Mouse (Mus musculus) liver, embryonic 15.5 days (tissue): Measurements from ENCODE around the gene Muc1. TPM values are rescaled to one million over a fixed set of nuclear protein-coding genes. Genes with fewer than 3 reads are reported as not detected.
A peak's percentile ranks its signal among the peaks of the same experiment; 100 is the strongest.

Experiments used
- ATAC-seq: fragments of 200-750 bp; cut with Nextera tagmentation; 2 replicates; pipeline ENCODE4 v1.8.0; 2017; ENCODE audit warnings: moderate number of reproducible peaks, mild to moderate bottlenecking, moderate library complexity; ENCODE audit not compliant: insufficient read depth
- H3K27ac ChIP-seq: fragments of 300-500 bp; sonication (generic); replicated peaks from 2 replicates; pipeline ENCODE4 v1.5.1; 2015; ENCODE audit warnings: mild to moderate bottlenecking, inconsistent platforms
- H3K27me3 ChIP-seq: fragments of 300-500 bp; sonication (generic); 2 replicates; pipeline ENCODE4 v1.6.1; 2015; ENCODE audit warnings: mild to moderate bottlenecking, inconsistent platforms
- H3K36me3 ChIP-seq: fragments of 300-500 bp; sonication (generic); replicated peaks from 2 replicates; pipeline ENCODE4 v1.6.1; 2015; ENCODE audit warnings: moderate library complexity, mild to moderate bottlenecking, inconsistent platforms
- H3K4me1 ChIP-seq: fragments of 300-500 bp; sonication (generic); replicated peaks from 2 replicates; pipeline ENCODE4 v1.6.1; 2015; ENCODE audit warnings: inconsistent platforms
- H3K4me2 ChIP-seq: fragments of 300-500 bp; sonication (generic); 2 replicates; pipeline ENCODE4 v1.6.1; 2015; ENCODE audit warnings: moderate library complexity, mild to moderate bottlenecking, inconsistent platforms
- H3K4me3 ChIP-seq: fragments of 300-500 bp; sonication (generic); replicated peaks from 2 replicates; pipeline ENCODE4 v1.5.1; 2015; ENCODE audit warnings: mild to moderate bottlenecking, inconsistent platforms
- H3K9ac ChIP-seq: fragments of 300-500 bp; sonication (generic); 2 replicates; pipeline ENCODE4 v1.6.1; 2015; ENCODE audit warnings: moderate library complexity, mild to moderate bottlenecking, inconsistent platforms
- H3K9me3 ChIP-seq: fragments of 300-500 bp; sonication (generic); replicated peaks from 2 replicates; pipeline ENCODE4 v1.6.1; 2016; ENCODE audit warnings: inconsistent platforms
- WGBS: fragments of 180-500 bp; shearing (Covaris S2); methylation state at CpG from one replicate; pipeline ENCODE4 v1.1.7; 2015; ENCODE audit warnings: mixed read lengths; ENCODE audit not compliant: insufficient replicate concordance; 5-methylcytosine and 5-hydroxymethylcytosine counted together
- polyA plus RNA-seq: library from polyadenylated mRNA; unstranded; fragments of >200 nt; fragmentation: Nextera tagmentation; extraction: Ambion mirVana; gene quantifications from 2 replicates; pipeline ENCODE4 v1.2.1, GENCODE M21; 2015

The Muc1 gene
- 0.50 TPM in 1 of 2 replicates, not detected in the other for polyA plus RNA-seq

DNA sequence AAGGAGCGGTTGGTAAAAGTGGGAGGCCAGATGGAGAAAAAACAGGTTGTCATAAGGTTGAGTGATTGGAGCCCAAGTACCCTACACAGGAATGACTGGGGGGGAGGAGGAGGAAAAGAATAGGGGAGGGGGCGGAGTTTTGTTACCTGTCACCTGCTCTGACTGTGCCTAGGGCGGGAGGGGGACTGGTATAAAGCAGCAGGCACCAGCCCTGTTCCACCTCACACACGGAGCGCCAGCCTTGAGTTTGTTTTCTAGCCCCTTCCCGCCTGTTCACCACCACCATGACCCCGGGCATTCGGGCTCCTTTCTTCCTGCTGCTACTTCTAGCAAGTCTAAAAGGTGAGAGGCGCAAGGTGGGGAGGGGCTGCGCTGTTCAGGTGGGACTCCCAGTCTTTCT lies at the start of gene Muc1:
Gene Muc1 (plus strand): TSS at position 222 of the 400 bp plus-strand sequence.
- Histone ChIP-seq H3K9me3 (no peaks in the 10 kb centered on the region), H3K27ac (no peak within 1 kb of the TSS), H3K36me3 (no peaks in the 10 kb centered on the region), H3K4me3 (peak within 1 kb of the TSS; percentile 51), H3K4me2 (peak within 1 kb of the TSS; percentile 73), H3K9ac (no peak within 1 kb of the TSS), H3K27me3 (peaks cover 78% of the 10 kb centered on the region), H3K4me1 (peaks cover 25% of the 10 kb centered on the region)
- 39% methylated on average over 10 of the region's 10 CpGs for WGBS
- ATAC-seq: no peak

DNA sequence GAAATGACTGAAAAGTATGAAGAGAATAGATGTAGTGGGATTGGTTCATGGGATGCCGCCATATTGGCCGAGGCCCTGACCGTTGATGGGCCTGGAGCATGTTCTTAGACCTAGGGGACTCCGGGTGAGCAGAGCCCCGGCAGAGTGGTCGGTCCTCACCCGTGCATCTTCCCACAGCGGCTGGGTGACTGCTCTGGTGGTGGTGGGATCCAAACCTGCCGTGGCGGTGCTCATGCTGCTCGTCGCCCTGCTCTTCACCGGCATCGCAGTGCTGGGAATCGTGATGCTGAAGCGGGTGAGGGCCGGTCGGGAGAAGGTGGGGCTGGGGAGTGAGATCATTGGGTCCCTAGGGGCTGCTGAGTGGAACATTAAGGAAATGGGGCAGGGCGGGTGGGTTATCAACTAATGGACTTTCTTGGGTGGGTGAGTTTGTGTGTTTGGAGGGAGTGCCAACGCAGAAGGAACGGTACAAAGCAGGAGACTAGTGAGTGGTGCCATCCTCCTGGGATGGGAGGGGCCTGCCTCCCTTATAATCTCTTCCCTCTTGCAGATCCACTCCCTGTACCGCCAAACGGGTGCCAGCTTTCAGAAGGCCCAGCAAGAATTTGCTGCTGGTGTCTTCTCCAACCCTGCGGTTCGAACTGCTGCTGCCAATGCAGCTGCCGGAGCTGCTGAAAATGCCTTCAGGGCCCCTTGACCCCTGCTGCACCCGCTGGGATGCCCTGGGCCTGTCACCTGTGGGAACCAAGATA lies 46.9 kb upstream of the Muc1 start:
- no peak for ATAC-seq
- Histone ChIP-seq H3K27me3 (no peaks in the 10 kb centered on the region), H3K27ac (peak overlapping the region; percentile 66; the same call in 1 of the 2 replicates), H3K4me3 (no peak overlapping the region), H3K4me1 (peaks cover 52% of the 10 kb centered on the region), H3K4me2 (peak overlapping the region; percentile 93; the same call in 1 of the 2 replicates), H3K9ac (no peak overlapping the region), H3K9me3 (no peaks in the 10 kb centered on the region), H3K36me3 (peaks cover 41% of the 10 kb centered on the region)
- WGBS: 85% methylated on average over 27 of the region's 27 CpGs

DNA sequence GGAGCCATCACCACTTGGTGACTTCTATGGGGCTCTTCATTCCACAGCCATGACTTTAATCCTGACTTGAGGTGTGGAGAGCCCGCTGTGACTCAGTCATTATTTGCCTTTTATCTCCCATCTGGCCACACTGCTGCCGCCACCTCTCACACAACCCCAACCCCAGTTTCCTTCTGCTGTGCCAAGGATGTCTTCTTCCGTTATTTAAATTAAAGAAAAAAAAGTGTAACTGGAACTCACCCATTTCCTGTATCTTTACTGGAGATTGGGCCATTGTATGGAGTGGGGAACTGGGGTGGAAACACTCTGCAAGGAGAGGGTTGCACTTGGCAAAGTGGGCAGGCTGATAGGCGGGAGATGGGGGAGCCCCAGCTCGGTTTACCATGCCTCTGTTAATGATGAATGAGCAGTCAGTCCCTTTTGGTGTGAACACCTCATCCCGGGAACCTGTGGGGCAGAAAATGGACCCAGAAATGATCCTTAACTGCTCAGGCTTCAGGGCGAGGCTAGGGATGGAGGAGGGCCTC lies 46.3 kb upstream of the Muc1 start:
- Histone ChIP-seq H3K4me1 (peaks cover 52% of the 10 kb centered on the region), H3K36me3 (peaks cover 41% of the 10 kb centered on the region), H3K27me3 (no peaks in the 10 kb centered on the region), H3K9me3 (no peaks in the 10 kb centered on the region), H3K9ac (no peak overlapping the region), H3K4me2 (peak overlapping the region; percentile 93), H3K4me3 (peak overlapping the region; percentile 63), H3K27ac (peak overlapping the region; percentile 66; the same call in 1 of the 2 replicates)
- WGBS: 17% methylated on average over 7 of the region's 7 CpGs
- ATAC-seq: no peak

DNA sequence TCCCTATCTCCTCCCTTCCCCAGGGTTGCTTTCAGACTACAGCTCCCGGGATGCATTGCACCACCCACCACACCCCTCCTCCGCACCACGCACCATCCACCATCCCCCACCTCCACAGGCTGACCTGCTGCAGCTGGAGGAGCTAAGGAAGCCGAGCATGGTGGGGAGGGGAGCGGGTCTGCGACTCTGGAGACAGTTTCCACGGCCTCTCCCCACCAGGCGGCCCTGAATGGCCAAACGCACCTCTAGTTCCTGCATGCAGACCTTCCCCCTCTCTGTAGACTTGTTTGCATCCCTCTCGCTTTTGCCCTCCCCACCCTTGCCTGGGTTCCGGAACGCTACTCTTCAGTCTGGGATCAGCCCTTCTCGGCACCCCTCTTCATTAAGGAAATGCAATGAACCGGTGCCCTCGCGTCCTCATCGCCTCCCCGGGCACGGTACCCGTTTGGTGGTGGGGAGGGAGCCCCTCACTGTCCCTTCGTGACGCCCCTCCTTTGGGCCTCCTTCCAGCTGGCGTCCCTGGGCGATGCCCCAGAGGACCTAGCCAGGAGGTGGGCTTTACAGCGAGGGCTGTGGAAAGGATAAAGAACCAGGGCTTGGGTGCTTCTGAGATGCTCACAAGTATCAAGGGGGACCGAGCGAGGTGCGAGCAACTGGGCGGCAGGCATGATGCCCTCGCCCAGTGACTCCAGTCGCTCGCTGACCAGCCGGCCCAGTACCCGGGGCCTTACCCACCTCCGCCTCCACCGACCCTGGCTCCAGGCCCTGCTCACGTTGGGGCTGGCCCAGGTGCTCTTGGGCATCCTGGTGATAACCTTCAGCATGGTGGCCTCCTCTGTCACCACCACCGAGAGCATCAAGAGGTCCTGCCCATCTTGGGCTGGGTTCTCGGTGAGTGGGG lies 45.5 kb upstream of the Muc1 start, which contains the start of gene Fam189b:
Gene Fam189b (plus strand): TSS at position 86 of the 901 bp plus-strand sequence.
- Histone ChIP-seq H3K9me3 (no peaks in the 10 kb centered on the region), H3K27me3 (0 out of 2 replicates have a peak, but pooled peaks cover 2% of the 10 kb centered on the region), H3K4me2 (peak within 1 kb of the TSS; percentile 93), H3K27ac (peak within 1 kb of the TSS; percentile 66; the same call in 1 of the 2 replicates), H3K4me1 (peaks cover 47% of the 10 kb centered on the region), H3K36me3 (peaks cover 41% of the 10 kb centered on the region), H3K4me3 (peak within 1 kb of the TSS; percentile 63), H3K9ac (peak within 1 kb of the TSS; percentile 57)
- 16% methylated on average over 39 of the region's 39 CpGs for WGBS
- peak; percentile 85 for ATAC-seq

DNA sequence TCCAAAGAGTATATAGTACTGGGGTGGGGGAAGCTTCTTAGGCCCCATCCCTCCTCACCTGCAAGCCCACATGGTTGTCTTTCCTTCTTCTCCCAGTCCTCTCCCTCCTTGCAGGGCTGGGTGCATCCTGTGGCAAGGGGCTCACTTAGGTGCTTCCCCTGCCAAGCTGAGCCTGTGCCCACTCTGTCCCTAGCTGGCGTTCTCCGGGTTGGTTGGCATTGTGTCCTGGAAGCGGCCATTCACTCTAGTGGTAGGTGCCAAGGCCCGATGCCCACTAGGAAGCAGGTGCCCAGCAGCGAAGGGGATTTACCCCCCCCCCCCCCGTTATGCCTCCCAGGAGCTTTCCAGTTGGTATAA lies 44.9 kb upstream of the Muc1 start:
- Histone ChIP-seq H3K4me3 (peak overlapping the region; percentile 63), H3K4me2 (peak overlapping the region; percentile 93), H3K4me1 (peaks cover 41% of the 10 kb centered on the region), H3K27me3 (peaks cover 3% of the 10 kb centered on the region; the same call in 1 of the 2 replicates), H3K9ac (no peak overlapping the region), H3K27ac (no peak overlapping the region), H3K36me3 (peaks cover 38% of the 10 kb centered on the region), H3K9me3 (no peaks in the 10 kb centered on the region)
- 66% methylated on average over 6 of the region's 6 CpGs for WGBS
- no peak for ATAC-seq

DNA sequence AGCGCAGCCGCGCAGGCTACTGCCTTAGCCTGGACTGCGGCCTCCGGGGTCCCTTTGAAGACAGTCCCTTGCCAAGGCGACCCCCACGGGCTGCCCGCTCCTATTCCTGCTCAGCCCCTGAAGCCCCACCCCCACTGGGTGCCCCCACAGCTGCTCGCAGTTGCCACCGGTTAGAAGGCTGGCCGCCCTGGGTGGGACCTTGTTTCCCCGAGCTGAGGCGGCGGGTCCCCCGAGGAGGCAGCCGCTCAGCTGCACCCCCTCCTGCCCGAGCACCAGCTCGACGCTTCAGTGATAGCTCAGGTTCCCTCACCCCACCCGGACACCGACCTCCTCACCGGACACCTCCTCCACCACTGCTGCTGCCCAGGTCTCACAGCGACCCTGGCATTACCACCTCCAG lies 41.7 kb upstream of the Muc1 start:
- Histone ChIP-seq H3K36me3 (peaks cover 6% of the 10 kb centered on the region), H3K9me3 (no peaks in the 10 kb centered on the region), H3K4me1 (peaks cover 28% of the 10 kb centered on the region), H3K9ac (no peak overlapping the region), H3K27me3 (peaks cover 12% of the 10 kb centered on the region; the same call in 1 of the 2 replicates), H3K27ac (no peak overlapping the region), H3K4me3 (no peak overlapping the region), H3K4me2 (no peak overlapping the region)
- ATAC-seq: no peak
- 51% methylated on average over 23 of the region's 23 CpGs for WGBS

DNA sequence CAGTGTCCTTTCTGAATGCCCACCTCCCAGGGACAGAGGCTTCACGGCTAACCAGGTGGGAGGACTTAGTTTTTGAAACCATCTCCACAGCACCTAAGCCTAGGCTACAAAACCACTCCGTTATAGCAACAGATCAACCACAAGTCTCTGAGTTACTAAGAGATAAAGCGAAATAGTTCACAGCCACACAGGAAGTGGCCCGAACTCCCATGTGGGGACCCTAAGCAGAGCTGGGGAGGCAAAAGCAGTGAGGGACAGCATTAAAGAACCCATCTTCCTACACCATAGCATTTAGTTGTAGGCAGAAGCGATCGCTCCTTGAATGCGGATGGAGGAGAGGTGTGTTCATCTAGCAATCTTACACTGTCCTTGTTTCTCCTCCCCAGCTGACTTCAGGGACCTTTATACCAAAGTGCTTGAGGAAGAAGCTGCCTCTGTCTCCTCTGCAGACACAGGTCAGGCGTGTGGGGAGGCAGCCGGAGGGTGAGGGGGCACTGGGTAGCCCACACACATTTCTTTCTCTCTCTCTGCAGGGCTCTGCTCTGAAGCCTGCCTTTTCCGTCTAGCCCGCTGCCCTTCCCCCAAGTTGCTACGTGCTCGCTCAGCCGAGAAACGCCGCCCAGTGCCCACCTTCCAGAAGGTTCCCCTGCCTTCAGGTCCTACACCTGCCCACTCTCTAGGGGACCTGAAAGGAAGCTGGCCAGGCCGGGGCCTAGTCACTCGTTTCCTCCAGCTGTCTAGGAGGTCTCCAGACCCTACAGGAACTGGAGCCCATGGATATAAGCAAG lies 41.0 kb upstream of the Muc1 start:
- Histone ChIP-seq H3K36me3 (no peaks in the 10 kb centered on the region), H3K27ac (no peak overlapping the region), H3K4me2 (no peak overlapping the region), H3K4me3 (no peak overlapping the region), H3K9ac (no peak overlapping the region), H3K4me1 (peaks cover 22% of the 10 kb centered on the region), H3K27me3 (peaks cover 12% of the 10 kb centered on the region; the same call in 1 of the 2 replicates), H3K9me3 (no peaks in the 10 kb centered on the region)
- no peak for ATAC-seq
- WGBS: 57% methylated on average over 18 of the region's 18 CpGs

DNA sequence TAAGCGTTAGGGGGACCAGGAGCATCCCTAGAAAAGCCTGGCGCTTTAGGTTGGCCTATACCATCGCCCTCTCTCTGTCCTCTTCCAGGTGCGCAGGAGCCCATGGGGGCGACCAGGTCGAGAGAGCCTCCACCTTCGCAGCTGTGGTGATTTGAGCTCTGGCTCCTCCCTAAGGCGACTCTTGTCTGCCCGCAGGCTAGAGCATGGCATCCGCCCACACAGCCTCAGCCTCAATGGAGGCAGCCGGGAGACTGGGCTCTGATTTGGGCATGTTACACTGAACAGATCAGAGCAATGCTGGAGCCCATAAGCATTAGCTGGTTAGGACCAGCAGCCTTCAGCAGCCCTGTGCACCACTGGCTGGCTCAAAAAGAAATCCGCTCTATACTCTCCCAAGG lies 40.4 kb upstream of the Muc1 start:
- Histone ChIP-seq H3K9me3 (no peaks in the 10 kb centered on the region), H3K27ac (no peak overlapping the region), H3K4me3 (no peak overlapping the region), H3K36me3 (no peaks in the 10 kb centered on the region), H3K4me1 (peaks cover 16% of the 10 kb centered on the region), H3K4me2 (no peak overlapping the region), H3K27me3 (peaks cover 12% of the 10 kb centered on the region; the same call in 1 of the 2 replicates), H3K9ac (no peak overlapping the region)
- 64% methylated on average over 12 of the region's 12 CpGs for WGBS
- ATAC-seq: no peak

DNA sequence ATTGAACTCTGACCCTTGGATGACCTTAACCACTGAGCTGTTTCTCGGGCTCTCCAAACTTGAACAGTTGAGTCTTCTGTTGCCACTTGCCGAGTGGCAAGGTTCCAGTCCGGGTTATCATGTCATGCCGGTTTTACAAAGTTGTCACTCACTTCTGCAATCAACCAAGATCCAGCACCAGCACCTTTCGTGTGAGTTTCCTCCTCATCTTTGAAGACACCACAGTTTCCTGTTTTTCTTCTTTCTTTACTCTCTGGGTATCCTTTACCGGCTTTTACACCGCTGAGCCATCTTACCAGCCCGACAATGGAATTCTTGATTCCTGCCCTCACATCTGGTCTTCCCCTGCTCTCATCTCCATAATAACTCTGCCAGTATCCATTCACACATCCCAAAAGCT lies 38.4 kb upstream of the Muc1 start:
- ATAC-seq: no peak

DNA sequence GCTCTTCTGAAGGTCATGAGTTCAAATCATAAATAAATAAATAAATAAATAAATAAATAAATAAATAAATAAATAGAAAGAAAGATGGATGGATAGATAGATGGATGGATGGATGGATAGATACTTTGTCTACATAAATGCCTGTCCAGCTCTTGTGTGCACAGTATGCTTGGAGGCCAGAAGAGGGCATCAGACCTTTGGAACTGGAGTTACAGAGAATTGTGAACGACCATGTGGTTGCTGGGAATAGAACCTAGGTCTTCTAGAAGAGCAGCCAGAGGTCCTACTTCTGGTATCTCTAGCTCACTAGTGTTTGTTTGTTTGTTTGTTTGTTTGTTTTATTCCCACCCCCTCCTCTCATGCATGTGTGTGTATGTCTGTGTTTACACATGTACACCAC lies 35.5 kb upstream of the Muc1 start:
- Histone ChIP-seq H3K27me3 (peaks cover 20% of the 10 kb centered on the region), H3K36me3 (no peaks in the 10 kb centered on the region), H3K4me3 (no peak overlapping the region), H3K9ac (no peak overlapping the region), H3K27ac (no peak overlapping the region), H3K4me2 (no peak overlapping the region), H3K4me1 (peaks cover 16% of the 10 kb centered on the region), H3K9me3 (no peaks in the 10 kb centered on the region)
- WGBS: 56% methylated on average over 1 of the region's 1 CpGs
- ATAC-seq: no peak

More for the DNA sequence above, 38.4 kb upstream of the Muc1 start:
- no peak overlapping the region for H3K27ac ChIP-seq
- no peaks in the 10 kb centered on the region for H3K9me3 ChIP-seq
- WGBS: 20% methylated on average over 8 of the region's 8 CpGs
- H3K27me3 ChIP-seq: peaks cover 12% of the 10 kb centered on the region; the same call in 1 of the 2 replicates
- no peak overlapping the region for H3K4me3 ChIP-seq
- H3K9ac ChIP-seq: no peak overlapping the region
- H3K36me3 ChIP-seq: no peaks in the 10 kb centered on the region
- peaks cover 10% of the 10 kb centered on the region for H3K4me1 ChIP-seq
- H3K4me2 ChIP-seq: no peak overlapping the region
